Mouse (Mus musculus) liver, adult 2 months (tissue): ENCODE measurements around the gene Fndc10.

Experiments used
- CTCF ChIP-seq: fragments of 200-500 bp; IDR thresholded peaks from 2 replicates; pipeline ENCODE4 v1.5.1; 2011; ENCODE audit warnings: low read depth, low read length, control low read depth
- POLR2A ChIP-seq: fragments of 200-500 bp; IDR thresholded peaks from 2 replicates; pipeline ENCODE4 v1.6.1; 2011; ENCODE audit warnings: low read length, control low read depth; ENCODE audit not compliant: insufficient read depth; ENCODE audit errors: extremely low read depth

DNA sequence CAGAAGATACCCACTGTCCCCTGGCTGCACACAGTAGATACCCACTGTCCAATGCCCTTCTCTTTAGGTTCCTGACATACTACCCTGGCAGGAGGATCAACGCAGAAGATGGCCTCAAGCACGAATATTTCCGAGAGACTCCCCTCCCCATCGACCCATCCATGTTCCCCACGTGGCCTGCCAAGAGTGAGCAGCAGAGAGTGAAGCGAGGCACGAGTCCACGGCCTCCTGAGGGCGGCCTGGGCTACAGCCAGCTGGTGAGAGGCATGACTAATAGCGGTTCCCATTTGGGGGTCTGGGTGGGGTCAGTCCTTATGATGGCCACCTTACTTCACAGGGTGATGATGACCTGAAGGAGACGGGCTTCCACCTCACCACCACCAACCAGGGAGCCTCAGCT lies 44.8 kb upstream of the Fndc10 start:
- TF ChIP-seq CTCF (no peak), POLR2A (no peak)
